Mouse (Mus musculus) liver, embryonic 12.5 days (tissue): ENCODE results near the gene Ankrd36. TPM values are rescaled to one million over a fixed set of nuclear protein-coding genes. Genes with fewer than 3 reads are reported as not detected.
"Not testable (repeated sequence)": the region's sequence is repeated elsewhere in the genome, so short reads cannot be mapped to it uniquely, and the experiment has no call there.

Source experiments
- ATAC-seq: fragments of 200-750 bp; cut with Nextera tagmentation; 2 replicates; pipeline ENCODE4 v1.8.0; 2017; ENCODE audit warnings: moderate number of reproducible peaks, mild to moderate bottlenecking, moderate library complexity
- H3K27ac ChIP-seq: fragments of 300-500 bp; sonication (generic); 2 replicates; pipeline ENCODE4 v1.5.1; 2016; ENCODE audit warnings: mild to moderate bottlenecking
- H3K27me3 ChIP-seq: fragments of 300-500 bp; sonication (generic); replicated peaks from 2 replicates; pipeline ENCODE4 v1.6.1; 2016; ENCODE audit warnings: mild to moderate bottlenecking, moderate library complexity
- H3K36me3 ChIP-seq: fragments of 300-500 bp; sonication (generic); 2 replicates; pipeline ENCODE4 v1.6.1; 2016; ENCODE audit warnings: mild to moderate bottlenecking, moderate library complexity
- H3K4me1 ChIP-seq: fragments of 300-500 bp; sonication (generic); 2 replicates; pipeline ENCODE4 v1.6.1; 2016
- H3K4me2 ChIP-seq: fragments of 300-500 bp; sonication (generic); 2 replicates; pipeline ENCODE4 v1.6.1; 2016; ENCODE audit warnings: mild to moderate bottlenecking, moderate library complexity
- H3K4me3 ChIP-seq: fragments of 300-500 bp; sonication (generic); 2 replicates; pipeline ENCODE4 v1.5.1; 2016; ENCODE audit warnings: mild to moderate bottlenecking, moderate library complexity
- H3K9ac ChIP-seq: fragments of 300-500 bp; sonication (generic); 2 replicates; pipeline ENCODE4 v1.6.1; 2016; ENCODE audit warnings: mild to moderate bottlenecking, moderate library complexity
- H3K9me3 ChIP-seq: fragments of 300-500 bp; sonication (generic); replicated peaks from 2 replicates; pipeline ENCODE4 v1.6.1; 2016; ENCODE audit warnings: mild to moderate bottlenecking, moderate library complexity
- WGBS: fragments of 180-500 bp; shearing (Covaris S2); methylation state at CpG from one replicate; pipeline ENCODE4 v1.1.7; 2016; ENCODE audit not compliant: insufficient replicate concordance; 5-methylcytosine and 5-hydroxymethylcytosine counted together
- polyA plus RNA-seq: library from polyadenylated mRNA; unstranded; fragments of >200 nt; fragmentation: Nextera tagmentation; extraction: Ambion mirVana; gene quantifications from 2 replicates; pipeline ENCODE4 v1.2.1, GENCODE M21; 2016

Gene Ankrd36
- polyA plus RNA-seq, 1 experiment from 2014 or later = 0.80 TPM

- H3K9ac ChIP-seq = no peak overlapping the region
- no peaks in the 10 kb centered on the region for H3K36me3 ChIP-seq
- WGBS = 49% methylated on average over 5 of the region's 5 CpGs
- H3K27ac ChIP-seq = peak overlapping the region; percentile 76
- H3K4me2 ChIP-seq = peak overlapping the region; percentile 40
- no peaks in the 10 kb centered on the region for H3K9me3 ChIP-seq
- no peaks in the 10 kb centered on the region for H3K27me3 ChIP-seq
- peaks cover 41% of the 10 kb centered on the region for H3K4me1 ChIP-seq
- ATAC-seq = peak; percentile 81
- H3K4me3 ChIP-seq = peak overlapping the region; percentile 19; the same call in 1 of the 2 replicates
These were observed 26.3 kb downstream of the Ankrd36 start for GRCm38 (mm10) chr11:5595792-5596191.

GRCm38 (mm10) chr11:5596756-5597155, 27.3 kb downstream of the Ankrd36 start:
- H3K4me3 ChIP-seq = no peak overlapping the region
- no peak overlapping the region for H3K9ac ChIP-seq
- H3K36me3 ChIP-seq = no peaks in the 10 kb centered on the region
- peaks cover 41% of the 10 kb centered on the region for H3K4me1 ChIP-seq
- H3K27ac ChIP-seq = 0 out of 2 replicates have a peak overlapping the region, but pooled peaks have one; percentile 2
- H3K4me2 ChIP-seq = no peak overlapping the region
- H3K9me3 ChIP-seq = no peaks in the 10 kb centered on the region
- H3K27me3 ChIP-seq = no peaks in the 10 kb centered on the region
- 85% methylated on average over 6 of the region's 6 CpGs for WGBS
- no peak for ATAC-seq

GRCm38 (mm10) chr11:5605421-5605820, 35.9 kb downstream of the Ankrd36 start:
- Histone ChIP-seq H3K4me3 (no peak overlapping the region), H3K9ac (no peak overlapping the region), H3K4me1 (no peaks in the 10 kb centered on the region; the same call in 1 of the 2 replicates), H3K27ac (no peak overlapping the region), H3K27me3 (peaks cover 18% of the 10 kb centered on the region), H3K4me2 (no peak overlapping the region), H3K9me3 (no peaks in the 10 kb centered on the region), H3K36me3 (no peaks in the 10 kb centered on the region)
- no peak for ATAC-seq
- WGBS = 70% methylated on average over 3 of the region's 3 CpGs

- H3K4me3 ChIP-seq, H3K9ac ChIP-seq, ATAC-seq, H3K4me1 ChIP-seq, H3K36me3 ChIP-seq, H3K27me3 ChIP-seq, H3K27ac ChIP-seq, H3K9me3 ChIP-seq: not testable (repeated sequence)
- WGBS = 65% methylated on average over 1 of the region's 1 CpGs
- H3K4me2 ChIP-seq = 0 out of 2 replicates have a peak overlapping the region, but pooled peaks have one; percentile 1
These were observed 42.4 kb downstream of the Ankrd36 start for GRCm38 (mm10) chr11:5611918-5612317.

- WGBS = 58% methylated on average over 3 of the region's 3 CpGs
- no peak overlapping the region for H3K4me3 ChIP-seq
These were observed 45.0 kb downstream of the Ankrd36 start for GRCm38 (mm10) chr11:5614453-5614852.

GRCm38 (mm10) chr11:5625101-5625500, 55.6 kb downstream of the Ankrd36 start:
- Histone ChIP-seq H3K9me3 (no peaks in the 10 kb centered on the region), H3K4me2 (no peak overlapping the region), H3K4me1 (no peaks in the 10 kb centered on the region), H3K27me3 (no peaks in the 10 kb centered on the region; the same call in 1 of the 2 replicates), H3K4me3 (no peak overlapping the region), H3K9ac (no peak overlapping the region), H3K27ac (no peak overlapping the region), H3K36me3 (no peaks in the 10 kb centered on the region)
- ATAC-seq = no peak
- 61% methylated on average over 4 of the region's 4 CpGs for WGBS

More at GRCm38 (mm10) chr11:5614453-5614852, 45.0 kb downstream of the Ankrd36 start:
- Histone ChIP-seq H3K9ac (no peak overlapping the region), H3K27ac (no peak overlapping the region), H3K4me2 (no peak overlapping the region), H3K36me3 (no peaks in the 10 kb centered on the region), H3K27me3 (no peaks in the 10 kb centered on the region), H3K9me3 (peaks cover 8% of the 10 kb centered on the region; the same call in 1 of the 2 replicates), H3K4me1 (peaks cover 8% of the 10 kb centered on the region)
- no peak for ATAC-seq

DNA sequence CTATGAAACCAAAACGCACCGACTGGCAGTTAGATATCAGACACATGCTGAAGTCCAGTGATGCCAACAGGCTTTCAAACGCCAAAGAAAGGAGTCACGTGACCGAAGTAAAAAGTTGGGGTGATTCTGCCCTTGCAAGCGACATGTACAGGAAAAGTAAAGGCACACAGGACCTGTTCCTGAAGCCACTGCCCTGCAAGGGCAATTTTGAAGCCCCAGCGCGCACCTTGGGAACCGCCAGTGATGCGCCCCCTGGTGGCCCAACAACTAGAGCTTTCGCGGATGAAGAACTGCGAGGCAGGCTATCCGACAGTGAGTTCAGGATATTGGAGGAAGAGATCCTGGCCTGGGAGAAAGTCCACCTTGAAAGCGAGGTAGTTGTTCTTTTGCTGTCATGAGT, 59.5 kb downstream of the Ankrd36 start:
- Histone ChIP-seq H3K4me1 (no peaks in the 10 kb centered on the region), H3K27ac (no peak overlapping the region), H3K9ac (no peak overlapping the region), H3K4me2 (no peak overlapping the region), H3K27me3 (peaks cover 6% of the 10 kb centered on the region; the same call in 1 of the 2 replicates), H3K36me3 (no peaks in the 10 kb centered on the region), H3K9me3 (no peaks in the 10 kb centered on the region), H3K4me3 (no peak overlapping the region)
- ATAC-seq = no peak
- WGBS = 17% methylated on average over 15 of the region's 15 CpGs

DNA sequence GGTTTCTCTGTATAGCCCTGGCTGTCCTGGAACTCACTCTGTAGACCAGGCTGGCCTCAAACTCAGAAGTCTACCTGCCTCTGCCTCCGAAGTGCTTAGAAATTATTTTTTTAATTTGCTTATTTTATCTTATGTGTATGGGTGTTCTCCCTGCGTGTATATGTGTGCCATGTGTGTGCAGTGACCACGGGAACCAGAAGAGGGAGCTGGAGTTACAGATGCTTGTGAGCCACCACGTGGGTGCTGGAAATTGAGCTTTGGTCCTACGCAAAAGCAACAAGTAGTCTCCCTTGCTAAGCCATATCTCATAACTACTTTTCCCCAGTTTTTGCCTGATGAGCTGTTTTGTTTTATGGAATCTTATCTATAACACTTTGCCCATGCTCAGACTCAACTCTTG, 73.6 kb downstream of the Ankrd36 start:
- no peak overlapping the region for H3K4me2 ChIP-seq
- no peaks in the 10 kb centered on the region for H3K36me3 ChIP-seq
- H3K9ac ChIP-seq = no peak overlapping the region
- no peak overlapping the region for H3K4me3 ChIP-seq
- WGBS = 65% methylated on average over 5 of the region's 5 CpGs
- H3K27ac ChIP-seq = no peak overlapping the region
- no peaks in the 10 kb centered on the region for H3K4me1 ChIP-seq
- ATAC-seq = no peak
- 0 out of 2 replicates have a peak, but pooled peaks cover 3% of the 10 kb centered on the region for H3K9me3 ChIP-seq
- no peaks in the 10 kb centered on the region for H3K27me3 ChIP-seq

GRCm38 (mm10) chr11:5650321-5650720, 80.8 kb downstream of the Ankrd36 start:
- no peak for ATAC-seq
- no peaks in the 10 kb centered on the region for H3K9me3 ChIP-seq
- H3K4me3 ChIP-seq = no peak overlapping the region
- H3K4me1 ChIP-seq = no peaks in the 10 kb centered on the region
- no peak overlapping the region for H3K9ac ChIP-seq
- 49% methylated on average over 7 of the region's 7 CpGs for WGBS
- H3K27ac ChIP-seq = no peak overlapping the region
- no peaks in the 10 kb centered on the region for H3K36me3 ChIP-seq
- no peaks in the 10 kb centered on the region for H3K27me3 ChIP-seq
- no peak overlapping the region for H3K4me2 ChIP-seq

DNA sequence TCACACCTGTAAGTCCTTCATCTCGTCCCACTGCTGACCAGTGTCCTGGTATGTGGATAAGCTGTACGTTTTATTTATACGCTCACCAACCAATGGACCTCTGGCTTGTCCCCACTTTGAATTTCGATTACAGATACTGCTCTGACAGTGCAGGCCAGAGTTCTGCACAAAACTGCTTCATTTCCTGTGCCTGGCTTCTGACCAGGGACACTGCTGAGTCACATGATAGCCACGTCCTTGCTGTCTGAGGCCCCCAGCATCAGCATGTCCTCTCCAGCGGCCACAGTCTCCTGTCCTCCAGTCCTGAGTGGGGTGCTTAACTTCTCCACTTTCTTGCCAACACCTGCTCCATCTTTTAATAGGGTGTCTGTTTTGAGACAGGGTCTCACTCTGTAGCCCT, 113.1 kb downstream of the Ankrd36 start:
- H3K4me2 ChIP-seq = no peak overlapping the region
- no peaks in the 10 kb centered on the region for H3K36me3 ChIP-seq
- H3K27me3 ChIP-seq = no peaks in the 10 kb centered on the region
- no peak for ATAC-seq
- H3K9ac ChIP-seq = no peak overlapping the region
- no peaks in the 10 kb centered on the region for H3K9me3 ChIP-seq
- H3K4me3 ChIP-seq = no peak overlapping the region
- no peaks in the 10 kb centered on the region for H3K4me1 ChIP-seq
- no peak overlapping the region for H3K27ac ChIP-seq
- 55% methylated on average over 6 of the region's 6 CpGs for WGBS

- no peak for ATAC-seq
- no peaks in the 10 kb centered on the region for H3K4me1 ChIP-seq
- no peaks in the 10 kb centered on the region for H3K9me3 ChIP-seq
- 25% methylated on average over 7 of the region's 7 CpGs for WGBS
- no peak overlapping the region for H3K4me3 ChIP-seq
- no peak overlapping the region for H3K9ac ChIP-seq
- no peaks in the 10 kb centered on the region for H3K27me3 ChIP-seq
- H3K4me2 ChIP-seq = no peak overlapping the region
- H3K36me3 ChIP-seq = no peaks in the 10 kb centered on the region
- H3K27ac ChIP-seq = no peak overlapping the region
These were observed 114.8 kb downstream of the Ankrd36 start for GRCm38 (mm10) chr11:5684283-5684682.

- Histone ChIP-seq H3K4me2 (no peak overlapping the region), H3K9me3 (no peaks in the 10 kb centered on the region), H3K9ac (no peak overlapping the region), H3K27ac (no peak overlapping the region), H3K4me1 (no peaks in the 10 kb centered on the region), H3K36me3 (no peaks in the 10 kb centered on the region), H3K27me3 (peaks cover 4% of the 10 kb centered on the region; the same call in 1 of the 2 replicates), H3K4me3 (no peak overlapping the region)
- no peak for ATAC-seq
- 28% methylated on average over 7 of the region's 7 CpGs for WGBS
These were observed 122.3 kb downstream of the Ankrd36 start for GRCm38 (mm10) chr11:5691775-5692174.

DNA sequence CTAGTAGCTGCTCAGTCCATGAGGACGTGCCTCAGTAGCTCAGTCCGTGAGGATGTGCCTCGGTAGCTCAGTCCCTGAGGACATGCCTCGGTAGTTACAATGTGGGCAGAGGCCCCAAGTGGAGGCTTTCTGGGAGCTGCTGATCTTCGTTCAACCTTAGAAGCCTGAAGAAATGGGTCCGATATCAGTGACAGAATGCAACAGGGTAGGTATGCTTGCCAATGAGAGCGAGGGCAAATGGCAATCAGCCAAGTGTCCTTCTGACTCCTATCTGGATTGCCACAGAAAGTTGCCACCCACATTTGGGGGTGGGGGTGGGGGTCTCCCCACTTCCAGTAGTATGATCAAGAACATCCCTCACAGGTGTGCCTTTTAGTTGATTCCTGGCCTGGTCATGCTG, 131.3 kb downstream of the Ankrd36 start:
- WGBS = 73% methylated on average over 7 of the region's 7 CpGs
- H3K36me3 ChIP-seq = peaks cover 31% of the 10 kb centered on the region
- no peak for ATAC-seq

More for the DNA sequence above, 131.3 kb downstream of the Ankrd36 start:
- H3K4me1 ChIP-seq = peaks cover 18% of the 10 kb centered on the region
- no peak overlapping the region for H3K27ac ChIP-seq
- no peak overlapping the region for H3K4me3 ChIP-seq
- no peaks in the 10 kb centered on the region for H3K9me3 ChIP-seq
- H3K9ac ChIP-seq = no peak overlapping the region
- H3K4me2 ChIP-seq = no peak overlapping the region
- H3K27me3 ChIP-seq = no peaks in the 10 kb centered on the region
